Mouse (Mus musculus) megakaryocyte, embryonic 14.5 days (primary cell): ENCODE data around the gene Fkbp5. TPM values are rescaled to one million over a fixed set of nuclear protein-coding genes. Genes with fewer than 3 reads are reported as not detected.
"Not testable (repeated sequence)": the region's sequence is repeated elsewhere in the genome, so short reads cannot be mapped to it uniquely, and the experiment has no call there.

Experiments
- H3K27me3 ChIP-seq: replicated peaks from 2 replicates; pipeline ENCODE3; 2012; ENCODE audit warnings: inconsistent platforms
- H3K36me3 ChIP-seq: replicated peaks from 2 replicates; pipeline ENCODE3; 2012; ENCODE audit warnings: low read length, inconsistent platforms, mixed read lengths
- H3K4me1 ChIP-seq: 2 replicates; pipeline ENCODE4 v1.6.1; 2012; ENCODE audit warnings: inconsistent platforms
- H3K4me3 ChIP-seq: replicated peaks from 2 replicates; pipeline ENCODE3; 2012; ENCODE audit warnings: moderate library complexity, mild to moderate bottlenecking, inconsistent platforms
- H3K9me3 ChIP-seq: 2 replicates; pipeline ENCODE4 v1.6.1; 2012; ENCODE audit warnings: inconsistent platforms
- FLI1 ChIP-seq: IDR thresholded peaks from 2 replicates; pipeline ENCODE4 v1.6.1; 2012; ENCODE audit warnings: low read length, inconsistent platforms, mixed read lengths
- GATA1 ChIP-seq: IDR thresholded peaks from 3 replicates; pipeline ENCODE4 v1.6.1; 2012; ENCODE audit warnings: mixed read lengths, low read length, inconsistent platforms, borderline replicate concordance
- polyA plus RNA-seq: library from polyadenylated mRNA; stranded (reverse); fragments of >175 nt; gene quantifications from 2 replicates; pipeline ENCODE4 v1.2.3, GENCODE M21; 2012; ENCODE audit warnings: low replicate concordance; ENCODE audit not compliant: insufficient read depth

Fkbp5 gene
- polyA plus RNA-seq, 1 experiment: 25.1 TPM

DNA sequence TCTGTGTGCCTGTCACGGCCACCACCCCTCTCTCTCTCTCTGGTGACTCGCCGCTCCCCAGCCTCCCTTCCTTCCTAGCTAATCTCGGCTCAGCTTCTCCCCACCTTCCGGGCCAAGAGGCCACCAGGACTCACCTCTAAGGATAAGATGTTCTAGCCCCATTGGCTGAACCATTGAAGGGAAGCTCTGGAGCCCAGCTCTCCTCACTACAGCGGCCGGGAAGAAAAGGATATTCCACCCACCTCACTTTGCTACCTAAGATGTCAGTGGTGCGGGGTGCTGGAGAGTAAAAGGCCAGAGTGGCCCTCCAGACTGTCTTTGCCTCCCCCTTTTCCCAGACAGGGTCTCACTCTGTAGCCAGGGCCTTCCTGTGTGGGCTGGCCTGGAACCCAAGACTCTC is 152.2 kb downstream of the Fkbp5 start, which contains the start of gene Tulp1:
Tulp1 (minus strand) TSS at position 101 of the 400 bp plus-strand sequence.
- Histone ChIP-seq H3K4me1 (peaks cover 43% of the 10 kb centered on the region), H3K27me3 (peaks cover 61% of the 10 kb centered on the region), H3K4me3 (no peak within 1 kb of the TSS), H3K9me3 (peaks cover 4% of the 10 kb centered on the region), H3K36me3 (no peaks in the 10 kb centered on the region)
- TF ChIP-seq GATA1 (no peak), FLI1 (no peak)

DNA sequence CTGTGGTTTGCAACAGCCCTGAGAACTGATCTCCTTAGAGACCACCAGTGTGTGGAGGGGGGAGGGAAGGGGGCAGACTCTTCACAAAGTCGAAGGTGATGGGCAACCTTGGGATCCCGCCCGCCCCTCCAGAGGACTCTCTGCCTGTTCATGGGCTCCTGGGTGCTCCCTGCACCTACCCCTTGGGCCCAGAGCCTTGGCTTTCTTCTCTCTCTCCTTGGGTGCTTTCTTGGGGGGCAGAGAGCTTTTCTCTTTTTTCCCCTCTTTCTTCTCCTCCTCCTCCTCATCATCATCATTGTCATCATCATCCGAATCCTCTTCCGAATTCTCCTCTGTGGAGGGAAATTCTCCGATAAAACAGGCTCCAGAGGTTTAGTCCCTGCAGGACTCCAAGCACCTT is 153.8 kb downstream of the Fkbp5 start:
- H3K9me3 ChIP-seq: peaks cover 10% of the 10 kb centered on the region
- no peaks in the 10 kb centered on the region for H3K36me3 ChIP-seq
- H3K4me1 ChIP-seq: peaks cover 40% of the 10 kb centered on the region
- TF ChIP-seq GATA1 (no peak), FLI1 (no peak)
- peaks cover 73% of the 10 kb centered on the region for H3K27me3 ChIP-seq
- no peak overlapping the region for H3K4me3 ChIP-seq

- Histone ChIP-seq H3K9me3 (peaks cover 10% of the 10 kb centered on the region), H3K36me3 (no peaks in the 10 kb centered on the region), H3K27me3 (peaks cover 79% of the 10 kb centered on the region), H3K4me3 (peak overlapping the region; percentile 81), H3K4me1 (peaks cover 35% of the 10 kb centered on the region)
- TF ChIP-seq GATA1 (no peak), FLI1 (no peak)
Observed at GRCm38 (mm10) chr17:28362653-28363292, 154.6 kb downstream of the Fkbp5 start.

GRCm38 (mm10) chr17:28361921-28362652 is 155.2 kb downstream of the Fkbp5 start:
- Histone ChIP-seq H3K4me1 (peaks cover 35% of the 10 kb centered on the region), H3K27me3 (peaks cover 86% of the 10 kb centered on the region), H3K4me3 (peak overlapping the region; percentile 81), H3K9me3 (peaks cover 10% of the 10 kb centered on the region), H3K36me3 (no peaks in the 10 kb centered on the region)
- TF ChIP-seq GATA1 (no peak), FLI1 (no peak)

- H3K4me1 ChIP-seq: peaks cover 35% of the 10 kb centered on the region
- H3K4me3 ChIP-seq: no peak overlapping the region
- TF ChIP-seq FLI1: no peak
- TF ChIP-seq GATA1: no peak
- no peaks in the 10 kb centered on the region for H3K36me3 ChIP-seq
- peaks cover 10% of the 10 kb centered on the region for H3K9me3 ChIP-seq
- peaks cover 94% of the 10 kb centered on the region for H3K27me3 ChIP-seq
Observed at GRCm38 (mm10) chr17:28360531-28361277, 156.6 kb downstream of the Fkbp5 start.

- H3K27me3 ChIP-seq: peaks cover 95% of the 10 kb centered on the region
- not testable (repeated sequence) for H3K36me3 ChIP-seq, H3K4me3 ChIP-seq
- H3K9me3 ChIP-seq: peaks cover 13% of the 10 kb centered on the region
- peaks cover 17% of the 10 kb centered on the region for H3K4me1 ChIP-seq
Observed at GRCm38 (mm10) chr17:28358576-28359261, 158.6 kb downstream of the Fkbp5 start.

DNA sequence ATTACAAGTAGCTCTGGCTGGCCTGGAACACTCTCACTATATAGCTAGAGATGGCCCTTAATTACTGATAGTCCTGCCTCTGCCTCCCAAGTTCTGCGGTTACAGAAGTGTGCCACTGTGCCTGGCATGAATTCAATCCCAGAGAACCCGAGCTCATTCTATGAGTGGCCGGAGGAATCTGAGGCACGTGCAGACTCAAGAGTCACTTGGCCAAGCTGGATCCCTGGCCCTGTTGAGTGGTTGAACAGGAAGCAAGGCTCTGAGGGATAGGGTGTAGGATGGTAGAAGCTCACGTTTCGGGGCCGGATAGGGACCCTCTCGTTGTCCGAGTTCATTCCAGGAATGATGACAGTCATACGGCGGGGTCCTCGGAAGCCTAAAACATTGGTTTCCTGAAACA is 161.5 kb downstream of the Fkbp5 start:
- Histone ChIP-seq H3K36me3 (no peaks in the 10 kb centered on the region), H3K27me3 (peaks cover 96% of the 10 kb centered on the region), H3K4me3 (no peak overlapping the region), H3K9me3 (peaks cover 17% of the 10 kb centered on the region), H3K4me1 (peaks cover 11% of the 10 kb centered on the region)
- TF ChIP-seq FLI1: no peak
- TF ChIP-seq GATA1: no peak

- Histone ChIP-seq H3K36me3 (no peaks in the 10 kb centered on the region), H3K27me3 (peaks cover 96% of the 10 kb centered on the region), H3K4me1 (peaks cover 30% of the 10 kb centered on the region), H3K9me3 (peaks cover 6% of the 10 kb centered on the region; the same call in 1 of the 2 replicates), H3K4me3 (peak overlapping the region; percentile 91)
- TF ChIP-seq GATA1: no peak
- no peak for TF ChIP-seq FLI1
Observed at GRCm38 (mm10) chr17:28352018-28352417, 165.3 kb downstream of the Fkbp5 start.

DNA sequence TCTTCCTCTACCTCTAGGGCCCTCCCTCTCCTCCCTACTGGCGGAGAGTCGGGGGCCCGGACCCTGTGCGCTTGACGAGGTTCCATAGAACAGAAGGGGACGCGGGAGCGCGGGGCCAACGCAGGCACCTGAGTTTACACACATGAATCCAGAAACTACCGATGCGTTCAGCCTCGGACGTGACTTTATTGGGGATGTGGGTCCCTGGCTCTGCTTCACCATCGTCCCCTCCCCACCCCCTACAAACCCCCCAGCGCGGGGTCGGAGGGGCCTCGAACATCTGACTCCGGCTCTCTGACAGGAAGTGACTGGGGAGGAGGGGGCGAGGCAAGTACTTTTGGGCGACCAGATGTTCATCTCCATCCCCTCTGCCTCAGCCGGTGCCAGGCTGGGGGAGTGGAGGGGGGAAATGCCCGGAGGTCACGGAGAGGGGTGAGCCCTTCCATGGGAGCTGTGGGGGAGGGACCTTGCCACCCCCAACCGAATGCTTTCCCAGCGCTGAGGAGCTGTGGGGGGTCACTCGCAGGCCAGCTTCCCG is 165.9 kb downstream of the Fkbp5 start:
- H3K27me3 ChIP-seq: peaks cover 96% of the 10 kb centered on the region

More for the DNA sequence above, 165.9 kb downstream of the Fkbp5 start:
- no peaks in the 10 kb centered on the region for H3K36me3 ChIP-seq
- H3K4me3 ChIP-seq: peak overlapping the region; percentile 91
- TF ChIP-seq GATA1: no peak
- TF ChIP-seq FLI1: no peak
- peaks cover 30% of the 10 kb centered on the region for H3K4me1 ChIP-seq
- peaks cover 6% of the 10 kb centered on the region; the same call in 1 of the 2 replicates for H3K9me3 ChIP-seq
